Mouse (Mus musculus): ENCODE measurements at regions not wholly inside any gene's neighbourhood (a gene's known extent, or its start where the extent isn't known, plus 50 kb on each side); places are given as distances from the start of the nearest gene placed in this dataset.
A peak's percentile ranks its signal among the peaks of the same experiment; 100 is the strongest.

- Histone ChIP-seq H3K4me3 (replicated peaks; ENCODE audit: control insufficient read depth, low read depth, low read length) (no peak overlapping the region), H3K4me1 (ENCODE audit: control insufficient read depth, insufficient read depth, low read length) (no peaks in the 10 kb centered on the region), H3K27ac (ENCODE audit: control insufficient read depth, insufficient read depth, low read depth, low read length, poor library complexity) (no peak overlapping the region)
- WGBS: 10% methylated on average over 5 of the region's 5 CpGs
- TF ChIP-seq POLR2A (IDR thresholded peaks at IDR 0.05; ENCODE audit: borderline replicate concordance, control insufficient read depth, low read depth, low read length): no peak
- peak; percentile 59 for TF ChIP-seq CTCF (IDR thresholded peaks at IDR 0.05; ENCODE audit: control insufficient read depth, insufficient read depth, low read length)
Observed at GRCm38 (mm10) chr3:127970891-127971290, 74.8 kb upstream of the Fam241a start.

- WGBS: 77% methylated on average over 10 of the region's 10 CpGs
- Histone ChIP-seq H3K4me1 (ENCODE audit: control insufficient read depth, insufficient read depth, low read length) (no peaks in the 10 kb centered on the region), H3K4me3 (replicated peaks; ENCODE audit: control insufficient read depth, low read depth, low read length) (no peak overlapping the region), H3K27ac (ENCODE audit: control insufficient read depth, insufficient read depth, low read depth, low read length, poor library complexity) (no peak overlapping the region)
- TF ChIP-seq CTCF (IDR thresholded peaks at IDR 0.05; ENCODE audit: control insufficient read depth, insufficient read depth, low read length) (no peak), POLR2A (IDR thresholded peaks at IDR 0.05; ENCODE audit: borderline replicate concordance, control insufficient read depth, low read depth, low read length) (no peak)
Observed at GRCm38 (mm10) chr3:127967170-127967569, 71.0 kb upstream of the Fam241a start.

- H3K4me3 ChIP-seq (replicated peaks; ENCODE audit: control insufficient read depth, low read depth, low read length): no peak overlapping the region
- WGBS: 91% methylated on average over 4 of the region's 4 CpGs
- no peak for TF ChIP-seq CTCF (IDR thresholded peaks at IDR 0.05; ENCODE audit: control insufficient read depth, insufficient read depth, low read length)
- TF ChIP-seq POLR2A (IDR thresholded peaks at IDR 0.05; ENCODE audit: borderline replicate concordance, control insufficient read depth, low read depth, low read length): no peak
- no peak overlapping the region for H3K27ac ChIP-seq (ENCODE audit: control insufficient read depth, insufficient read depth, low read depth, low read length, poor library complexity)
- no peaks in the 10 kb centered on the region for H3K4me1 ChIP-seq (ENCODE audit: control insufficient read depth, insufficient read depth, low read length)
Observed at GRCm38 (mm10) chr3:127966214-127966613, 70.1 kb upstream of the Fam241a start.

GRCm38 (mm10) chr3:127958919-127959684 lies 63.0 kb upstream of the Fam241a start:
- TF ChIP-seq CTCF (IDR thresholded peaks at IDR 0.05; ENCODE audit: control insufficient read depth, insufficient read depth, low read length) (no peak), POLR2A (IDR thresholded peaks at IDR 0.05; ENCODE audit: borderline replicate concordance, control insufficient read depth, low read depth, low read length) (no peak)
- no peak overlapping the region for H3K27ac ChIP-seq (ENCODE audit: control insufficient read depth, insufficient read depth, low read depth, low read length, poor library complexity)
- 56% methylated on average over 13 of the region's 13 CpGs for WGBS
- H3K4me3 ChIP-seq (replicated peaks; ENCODE audit: control insufficient read depth, low read depth, low read length): no peak overlapping the region
- no peaks in the 10 kb centered on the region for H3K4me1 ChIP-seq (ENCODE audit: control insufficient read depth, insufficient read depth, low read length)

- Histone ChIP-seq H3K4me1 (ENCODE audit: control insufficient read depth, insufficient read depth, low read length) (no peaks in the 10 kb centered on the region), H3K4me3 (replicated peaks; ENCODE audit: control insufficient read depth, low read depth, low read length) (no peak overlapping the region), H3K27ac (ENCODE audit: control insufficient read depth, insufficient read depth, low read depth, low read length, poor library complexity) (no peak overlapping the region)
- TF ChIP-seq POLR2A (IDR thresholded peaks at IDR 0.05; ENCODE audit: borderline replicate concordance, control insufficient read depth, low read depth, low read length) (no peak), CTCF (IDR thresholded peaks at IDR 0.05; ENCODE audit: control insufficient read depth, insufficient read depth, low read length) (no peak)
- 80% methylated on average over 4 of the region's 4 CpGs for WGBS
Observed at GRCm38 (mm10) chr3:127954856-127955255, 58.7 kb upstream of the Fam241a start.

- 69% methylated on average over 4 of the region's 4 CpGs for WGBS
- Histone ChIP-seq H3K27ac (ENCODE audit: control insufficient read depth, insufficient read depth, low read depth, low read length, poor library complexity) (no peak overlapping the region), H3K4me1 (ENCODE audit: control insufficient read depth, insufficient read depth, low read length) (no peaks in the 10 kb centered on the region), H3K4me3 (replicated peaks; ENCODE audit: control insufficient read depth, low read depth, low read length) (no peak overlapping the region)
- no peak for TF ChIP-seq POLR2A (IDR thresholded peaks at IDR 0.05; ENCODE audit: borderline replicate concordance, control insufficient read depth, low read depth, low read length)
- no peak for TF ChIP-seq CTCF (IDR thresholded peaks at IDR 0.05; ENCODE audit: control insufficient read depth, insufficient read depth, low read length)
Observed at GRCm38 (mm10) chr3:127953610-127954009, 57.5 kb upstream of the Fam241a start.

- 45% methylated on average over 6 of the region's 6 CpGs for WGBS
- Histone ChIP-seq H3K27ac (ENCODE audit: control insufficient read depth, insufficient read depth, low read depth, low read length, poor library complexity) (no peak overlapping the region), H3K4me1 (ENCODE audit: control insufficient read depth, insufficient read depth, low read length) (no peaks in the 10 kb centered on the region), H3K4me3 (replicated peaks; ENCODE audit: control insufficient read depth, low read depth, low read length) (no peak overlapping the region)
- TF ChIP-seq POLR2A (IDR thresholded peaks at IDR 0.05; ENCODE audit: borderline replicate concordance, control insufficient read depth, low read depth, low read length) (no peak), CTCF (IDR thresholded peaks at IDR 0.05; ENCODE audit: control insufficient read depth, insufficient read depth, low read length) (no peak)
Observed at GRCm38 (mm10) chr3:127948898-127949620, 52.9 kb upstream of the Fam241a start.

- TF ChIP-seq CTCF (IDR thresholded peaks at IDR 0.05; ENCODE audit: control insufficient read depth, insufficient read depth, low read length) (no peak), POLR2A (IDR thresholded peaks at IDR 0.05; ENCODE audit: borderline replicate concordance, control insufficient read depth, low read depth, low read length) (no peak)
- Histone ChIP-seq H3K4me3 (replicated peaks; ENCODE audit: control insufficient read depth, low read depth, low read length) (no peak overlapping the region), H3K4me1 (ENCODE audit: control insufficient read depth, insufficient read depth, low read length) (no peaks in the 10 kb centered on the region), H3K27ac (ENCODE audit: control insufficient read depth, insufficient read depth, low read depth, low read length, poor library complexity) (no peak overlapping the region)
- WGBS: 42% methylated on average over 5 of the region's 5 CpGs
Observed at GRCm38 (mm10) chr3:127948326-127948725, 52.2 kb upstream of the Fam241a start.
